Mouse (Mus musculus) lung, embryonic 16.5 days (tissue): ENCODE measurements around the gene Gm20809. TPM values are rescaled to one million over a fixed set of nuclear protein-coding genes. Genes with fewer than 3 reads are reported as not detected.
"Not testable (repeated sequence)": the region's sequence is repeated elsewhere in the genome, so short reads cannot be mapped to it uniquely, and the experiment has no call there.

Experiments
- ATAC-seq: fragments of 200-750 bp; cut with Nextera tagmentation; 2 replicates; pipeline ENCODE4 v1.8.0; 2017; ENCODE audit warnings: low read depth, mild to moderate bottlenecking, moderate library complexity
- H3K27ac ChIP-seq: fragments of 300-500 bp; sonication (generic); 2 replicates; pipeline ENCODE4 v1.5.1; 2014; ENCODE audit warnings: mild to moderate bottlenecking, control low read depth, low read length
- H3K27me3 ChIP-seq: fragments of 300-500 bp; sonication (generic); 2 replicates; pipeline ENCODE4 v1.6.1; 2014; ENCODE audit warnings: low read depth, low read length, mixed read lengths; ENCODE audit not compliant: control insufficient read depth, insufficient read depth
- H3K36me3 ChIP-seq: fragments of 300-500 bp; sonication (generic); 2 replicates; pipeline ENCODE4 v1.6.1; 2014; ENCODE audit warnings: low read length; ENCODE audit not compliant: control insufficient read depth, insufficient read depth
- H3K4me1 ChIP-seq: fragments of 300-500 bp; sonication (generic); replicated peaks from 2 replicates; pipeline ENCODE4 v1.6.1; 2014; ENCODE audit warnings: low read length, mixed read lengths; ENCODE audit not compliant: control insufficient read depth, insufficient read depth
- H3K4me2 ChIP-seq: fragments of 300-500 bp; sonication (generic); 2 replicates; pipeline ENCODE4 v1.6.1; 2014; ENCODE audit warnings: low read depth, low read length, control low read depth
- H3K4me3 ChIP-seq: fragments of 300-500 bp; sonication (generic); 2 replicates; pipeline ENCODE4 v1.5.1; 2014; ENCODE audit warnings: mild to moderate bottlenecking, low read length, control low read depth
- H3K9ac ChIP-seq: fragments of 300-500 bp; sonication (generic); 2 replicates; pipeline ENCODE4 v1.6.1; 2014; ENCODE audit warnings: low read length, control low read depth
- H3K9me3 ChIP-seq: fragments of 300-500 bp; sonication (generic); 2 replicates; pipeline ENCODE4 v1.6.1; 2016; ENCODE audit warnings: low read length; ENCODE audit not compliant: control insufficient read depth
- WGBS: fragments of 180-500 bp; shearing (Covaris S2); extraction: QIAGEN DNeasy Blood & Tissue Kit; methylation state at CpG from one replicate; pipeline ENCODE4 v1.1.7; 2014; 5-methylcytosine and 5-hydroxymethylcytosine counted together
- polyA plus RNA-seq: library from polyadenylated mRNA; unstranded; fragments of >200 nt; fragmentation: Nextera tagmentation; extraction: Ambion mirVana; gene quantifications from 2 replicates; pipeline ENCODE4 v1.2.1, GENCODE M21; 2015

The Gm20809 gene
- polyA plus RNA-seq = not detected in 2 replicates

GRCm38 (mm10) chrY:24454757-24455156 lies at the start of gene Gm20809:
Gene Gm20809, plus strand, starts transcription at chrY:24455057.
- H3K27me3 ChIP-seq, H3K4me2 ChIP-seq, H3K27ac ChIP-seq, H3K4me3 ChIP-seq, H3K9me3 ChIP-seq, H3K4me1 ChIP-seq, H3K36me3 ChIP-seq, H3K9ac ChIP-seq, ATAC-seq: not testable (repeated sequence)
- WGBS = no CpG with 5 or more reads among the region's 3 CpGs
